Mouse (Mus musculus) midbrain, embryonic 15.5 days (tissue): ENCODE measurements at regions not wholly inside any gene's neighbourhood (a gene's known extent, or its start where the extent isn't known, plus 50 kb on each side); places are given as distances from the start of the nearest gene placed in this dataset.

Source experiments
- ATAC-seq: fragments of 200-750 bp; cut with Nextera tagmentation; replicated peaks from 2 replicates; pipeline ENCODE4 v1.8.0; 2017; ENCODE audit warnings: moderate TSS enrichment
- H3K27ac ChIP-seq: fragments of 300-500 bp; sonication (generic); 2 replicates; pipeline ENCODE4 v1.5.1; 2015; ENCODE audit warnings: mild to moderate bottlenecking, inconsistent platforms
- H3K27me3 ChIP-seq: fragments of 300-500 bp; sonication (generic); replicated peaks from 2 replicates; pipeline ENCODE4 v1.6.1; 2015; ENCODE audit warnings: inconsistent platforms
- H3K36me3 ChIP-seq: fragments of 300-500 bp; sonication (generic); replicated peaks from 2 replicates; pipeline ENCODE4 v1.6.1; 2015; ENCODE audit warnings: inconsistent platforms
- H3K4me1 ChIP-seq: fragments of 300-500 bp; sonication (generic); 2 replicates; pipeline ENCODE4 v1.6.1; 2015; ENCODE audit warnings: inconsistent platforms
- H3K4me2 ChIP-seq: fragments of 300-500 bp; sonication (generic); 2 replicates; pipeline ENCODE4 v1.6.1; 2015; ENCODE audit warnings: inconsistent platforms, mild to moderate bottlenecking, moderate library complexity
- H3K4me3 ChIP-seq: fragments of 300-500 bp; sonication (generic); 2 replicates; pipeline ENCODE4 v1.5.1; 2015; ENCODE audit warnings: mild to moderate bottlenecking, inconsistent platforms
- H3K9ac ChIP-seq: fragments of 300-500 bp; sonication (generic); 2 replicates; pipeline ENCODE4 v1.6.1; 2015; ENCODE audit warnings: mild to moderate bottlenecking, inconsistent platforms
- H3K9me3 ChIP-seq: fragments of 300-500 bp; sonication (generic); 2 replicates; pipeline ENCODE4 v1.6.1; 2016; ENCODE audit warnings: inconsistent platforms
- WGBS: fragments of 180-500 bp; shearing (Covaris S2); methylation state at CpG from one replicate; pipeline ENCODE4 v1.1.7; 2015; ENCODE audit warnings: mixed read lengths; 5-methylcytosine and 5-hydroxymethylcytosine counted together

DNA sequence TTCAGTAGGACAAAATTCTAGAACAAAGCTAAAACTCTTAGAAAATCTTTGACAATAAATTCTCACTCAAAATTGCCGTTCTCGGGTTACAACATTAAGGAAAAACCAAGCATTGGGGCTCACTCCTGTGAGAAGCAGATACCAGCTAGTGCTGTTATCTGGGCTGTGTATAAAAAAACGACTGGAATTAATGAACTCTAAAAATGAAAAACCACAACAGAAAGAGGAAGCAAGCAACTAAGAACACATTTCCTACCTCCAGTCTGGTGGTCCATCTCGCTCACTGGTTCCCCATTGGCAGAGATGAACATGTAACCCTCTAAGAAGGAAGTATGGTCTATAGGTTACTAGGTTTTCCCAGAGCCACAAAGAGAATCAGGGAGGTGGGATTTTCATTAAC lies 824.9 kb upstream of the 2610301B20Rik start:
- no peak overlapping the region for H3K27ac ChIP-seq
- H3K27me3 ChIP-seq, result no peaks in the 10 kb centered on the region
- ATAC-seq, result no peak
- no peak overlapping the region for H3K4me2 ChIP-seq
- no peaks in the 10 kb centered on the region for H3K4me1 ChIP-seq
- H3K9me3 ChIP-seq, result no peaks in the 10 kb centered on the region
- WGBS, result 76% methylated on average over 4 of the region's 4 CpGs
- H3K4me3 ChIP-seq, result no peak overlapping the region
- H3K9ac ChIP-seq, result no peak overlapping the region
- no peaks in the 10 kb centered on the region for H3K36me3 ChIP-seq

DNA sequence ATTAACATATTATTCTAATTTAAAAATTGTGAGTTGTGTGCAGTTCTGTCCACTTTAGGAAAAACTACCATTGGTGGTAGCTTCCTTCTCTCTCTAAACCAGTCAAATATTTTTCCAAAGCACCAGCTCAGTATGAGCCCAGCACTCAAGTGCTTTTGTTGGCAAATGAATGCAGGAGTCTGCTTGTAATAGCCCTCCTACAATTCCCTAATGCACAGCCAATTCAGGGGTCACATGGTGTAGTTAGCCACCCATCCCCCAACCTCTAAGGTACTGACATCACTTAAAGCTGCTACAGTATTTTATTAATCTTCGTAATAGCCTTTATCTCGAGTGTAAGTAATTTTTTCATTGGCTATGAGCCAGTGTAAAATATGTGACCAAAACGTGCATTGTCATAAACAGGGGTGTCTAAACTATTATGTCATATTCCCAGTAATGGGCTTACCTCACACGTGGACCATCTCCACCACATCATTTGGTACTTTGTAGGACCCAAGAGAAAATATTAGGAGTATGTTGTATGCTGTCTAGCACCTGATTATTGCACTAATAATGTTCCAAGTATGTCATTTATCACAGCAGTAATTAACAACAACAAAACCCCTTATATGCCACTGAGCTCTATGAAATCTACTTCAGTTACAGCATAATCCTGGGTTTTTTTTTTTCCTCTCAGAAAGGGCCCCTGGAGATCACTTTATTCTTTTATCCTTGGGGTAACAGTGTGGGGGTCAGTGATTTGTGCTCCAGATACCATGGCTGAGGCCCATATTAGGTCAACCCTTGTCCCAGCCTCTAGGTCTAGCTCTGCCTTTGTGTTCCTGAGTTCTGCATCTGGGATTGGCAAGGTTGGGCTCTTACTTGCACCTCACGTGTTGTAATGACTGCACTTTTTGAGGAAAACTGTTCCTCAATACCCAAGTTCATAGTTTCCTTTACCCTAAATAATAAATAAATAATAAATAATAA lies 822.7 kb upstream of the 2610301B20Rik start:
- Histone ChIP-seq H3K4me3 (no peak overlapping the region), H3K4me1 (no peaks in the 10 kb centered on the region), H3K9me3 (no peaks in the 10 kb centered on the region), H3K27me3 (no peaks in the 10 kb centered on the region), H3K27ac (no peak overlapping the region), H3K4me2 (no peak overlapping the region), H3K36me3 (no peaks in the 10 kb centered on the region), H3K9ac (no peak overlapping the region)
- ATAC-seq, result peak; percentile 89
- 65% methylated on average over 5 of the region's 5 CpGs for WGBS

DNA sequence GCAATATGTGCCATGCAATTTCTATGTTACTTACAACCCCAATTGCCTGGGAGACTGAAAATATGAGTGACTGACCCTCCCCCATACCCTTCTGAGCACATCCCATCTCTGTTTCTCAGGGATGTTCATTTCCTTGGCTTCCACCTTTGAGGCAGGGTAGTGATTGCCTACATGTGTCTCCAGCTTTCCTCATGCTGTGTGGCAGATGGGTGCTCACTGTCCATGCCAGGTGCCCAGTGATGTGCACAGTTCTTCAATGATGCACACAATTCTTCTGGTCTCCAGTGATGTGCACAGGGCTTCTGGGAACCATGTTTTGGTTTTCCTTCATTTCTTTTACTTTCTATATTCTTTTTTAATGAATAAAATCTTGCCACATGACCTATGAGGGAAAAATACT lies 821.4 kb upstream of the 2610301B20Rik start:
- no peaks in the 10 kb centered on the region for H3K9me3 ChIP-seq
- H3K4me2 ChIP-seq, result no peak overlapping the region
- ATAC-seq, result no peak
- H3K4me1 ChIP-seq, result no peaks in the 10 kb centered on the region
- no peak overlapping the region for H3K4me3 ChIP-seq
- no peaks in the 10 kb centered on the region for H3K36me3 ChIP-seq
- H3K27ac ChIP-seq, result no peak overlapping the region
- no peak overlapping the region for H3K9ac ChIP-seq
- H3K27me3 ChIP-seq, result no peaks in the 10 kb centered on the region

DNA sequence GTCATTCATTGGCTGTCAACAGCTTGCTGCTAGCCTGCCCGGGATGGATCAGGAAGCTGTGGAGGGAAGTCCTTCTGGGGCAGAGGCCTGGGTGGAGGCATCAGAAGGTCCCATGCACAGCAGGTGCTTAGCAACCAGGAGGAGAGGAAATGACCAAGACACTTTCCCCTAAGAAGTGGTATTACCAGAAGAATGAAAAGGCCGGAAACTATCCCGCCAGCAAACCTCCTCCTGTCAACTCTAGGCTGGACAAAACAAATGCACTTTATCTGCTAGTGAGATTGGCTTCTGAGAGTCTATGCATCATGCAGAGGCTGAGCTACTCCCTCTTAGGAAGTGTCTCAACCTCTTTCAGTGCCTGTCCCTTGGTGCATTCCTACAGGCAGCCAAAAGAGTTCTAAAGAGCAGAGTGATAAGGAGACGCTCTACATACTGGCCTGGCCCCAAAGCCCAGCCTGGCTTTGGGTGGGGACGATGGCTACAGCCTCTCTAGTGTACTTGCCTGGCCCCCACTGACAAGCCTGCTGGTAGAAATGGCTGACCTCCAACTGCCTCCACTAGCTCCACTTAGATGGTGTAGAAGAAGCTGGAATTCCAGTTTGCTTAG lies 801.7 kb upstream of the 2610301B20Rik start:
- no peak overlapping the region for H3K9ac ChIP-seq
- H3K4me3 ChIP-seq, result no peak overlapping the region
- H3K9me3 ChIP-seq, result no peaks in the 10 kb centered on the region
- H3K36me3 ChIP-seq, result no peaks in the 10 kb centered on the region
- no peaks in the 10 kb centered on the region for H3K4me1 ChIP-seq
- no peak for ATAC-seq
- no peak overlapping the region for H3K4me2 ChIP-seq
- H3K27me3 ChIP-seq, result no peaks in the 10 kb centered on the region
- 82% methylated on average over 5 of the region's 5 CpGs for WGBS
- no peak overlapping the region for H3K27ac ChIP-seq

DNA sequence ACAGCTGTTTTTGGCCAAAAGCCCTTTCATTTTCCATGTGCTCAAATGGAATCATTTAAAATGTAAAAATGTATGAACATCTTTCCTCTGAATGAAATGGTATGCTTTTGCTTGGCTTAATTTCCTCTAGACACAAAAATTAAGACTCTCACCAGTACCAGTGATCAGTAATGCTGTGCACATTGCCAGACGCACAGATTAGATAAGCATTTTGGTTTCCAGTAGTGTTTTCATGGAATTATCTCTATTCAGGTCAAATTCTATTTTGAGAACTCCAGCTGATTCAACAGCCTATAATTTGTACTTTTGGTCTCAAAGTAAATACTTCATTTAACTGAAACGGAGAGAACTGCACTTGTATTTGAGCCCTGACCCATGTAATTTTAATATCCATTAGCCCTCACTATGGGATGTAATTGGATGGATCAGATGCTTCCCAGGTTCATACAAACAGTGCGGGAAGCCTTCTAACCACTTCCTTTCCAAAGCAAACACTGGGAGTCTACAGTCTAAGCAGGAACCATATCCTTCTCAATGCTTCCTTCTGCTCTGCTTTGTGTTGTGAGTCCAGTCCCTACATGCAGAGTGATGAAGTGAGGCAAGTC lies 794.6 kb upstream of the 2610301B20Rik start:
- Histone ChIP-seq H3K27ac (no peak overlapping the region), H3K4me3 (no peak overlapping the region), H3K4me2 (no peak overlapping the region), H3K9me3 (no peaks in the 10 kb centered on the region), H3K9ac (no peak overlapping the region), H3K27me3 (no peaks in the 10 kb centered on the region), H3K36me3 (no peaks in the 10 kb centered on the region), H3K4me1 (no peaks in the 10 kb centered on the region)
- 69% methylated on average over 3 of the region's 3 CpGs for WGBS
- ATAC-seq, result no peak

DNA sequence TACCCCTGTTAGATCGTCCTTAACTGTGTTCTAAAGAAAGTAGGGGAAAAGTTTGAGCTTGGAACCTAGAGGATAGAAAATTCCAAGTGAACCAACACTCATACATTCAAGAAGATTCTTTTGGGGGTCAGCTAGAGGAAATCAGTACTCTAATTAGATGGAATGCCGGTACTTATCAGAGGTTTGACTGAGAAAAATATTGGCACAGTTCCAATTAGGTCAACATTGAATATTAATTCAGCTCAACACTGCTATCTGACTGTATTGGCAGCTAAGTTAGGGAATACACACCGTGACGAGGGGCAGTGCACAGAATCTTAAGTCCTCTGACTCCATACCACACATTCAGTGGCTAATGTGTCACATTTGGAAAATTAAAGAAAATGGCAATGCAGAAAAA lies 759.5 kb upstream of the 2610301B20Rik start:
- H3K27ac ChIP-seq, result no peak overlapping the region
- no peak for ATAC-seq
- H3K9ac ChIP-seq, result no peak overlapping the region
- no peaks in the 10 kb centered on the region for H3K9me3 ChIP-seq
- no peaks in the 10 kb centered on the region for H3K36me3 ChIP-seq
- H3K4me2 ChIP-seq, result no peak overlapping the region
- no peak overlapping the region for H3K4me3 ChIP-seq
- 55% methylated on average over 4 of the region's 4 CpGs for WGBS
- no peaks in the 10 kb centered on the region for H3K4me1 ChIP-seq
- no peaks in the 10 kb centered on the region for H3K27me3 ChIP-seq

DNA sequence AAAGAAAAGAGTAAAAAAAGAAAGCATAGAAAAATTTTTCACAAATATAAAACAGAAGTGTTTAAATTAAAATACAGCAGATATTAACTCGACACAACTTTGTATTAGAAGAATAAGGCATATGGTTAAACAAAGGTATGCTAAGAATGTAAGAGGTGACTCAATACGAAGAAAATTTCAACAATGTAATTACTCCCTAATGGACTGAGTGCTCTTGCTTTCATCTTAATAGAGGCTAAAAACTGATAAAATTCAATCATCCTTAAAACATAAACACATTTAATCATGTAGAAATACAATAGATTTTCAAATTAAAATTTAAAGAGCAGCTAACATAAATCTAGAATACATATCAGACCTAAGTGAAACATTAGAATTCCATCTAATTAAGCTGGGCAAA lies 756.3 kb upstream of the 2610301B20Rik start:
- no peak overlapping the region for H3K4me2 ChIP-seq
- H3K9ac ChIP-seq, result no peak overlapping the region
- H3K9me3 ChIP-seq, result no peaks in the 10 kb centered on the region
- H3K27ac ChIP-seq, result no peak overlapping the region
- H3K4me1 ChIP-seq, result no peaks in the 10 kb centered on the region
- no peaks in the 10 kb centered on the region for H3K36me3 ChIP-seq
- H3K4me3 ChIP-seq, result no peak overlapping the region
- no peaks in the 10 kb centered on the region for H3K27me3 ChIP-seq
- 79% methylated on average over 2 of the region's 2 CpGs for WGBS
- no peak for ATAC-seq

DNA sequence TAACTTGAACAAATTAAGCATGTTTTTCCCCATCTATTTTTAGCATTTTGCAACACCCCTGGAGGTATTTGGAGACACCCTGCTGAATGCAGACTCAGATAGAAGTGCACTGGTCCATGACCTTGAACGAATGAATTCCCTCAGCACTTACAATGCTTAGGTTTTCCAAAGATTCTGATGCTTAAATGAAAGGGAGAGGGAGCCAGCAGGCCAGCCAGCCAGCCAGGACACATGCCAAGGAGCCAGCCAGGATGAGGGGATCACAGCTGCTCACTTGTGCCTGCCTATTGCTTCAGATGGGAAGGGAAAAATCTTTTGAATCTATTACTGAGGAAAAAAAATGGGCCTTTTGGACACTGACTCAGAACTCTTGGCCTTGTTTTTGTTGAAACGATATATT lies 750.0 kb upstream of the 2610301B20Rik start:
- WGBS, result 41% methylated on average over 2 of the region's 2 CpGs
- peak; percentile 65 for ATAC-seq
- Histone ChIP-seq H3K27me3 (no peaks in the 10 kb centered on the region), H3K4me3 (no peak overlapping the region), H3K9ac (no peak overlapping the region), H3K4me1 (no peaks in the 10 kb centered on the region), H3K9me3 (no peaks in the 10 kb centered on the region), H3K36me3 (no peaks in the 10 kb centered on the region), H3K27ac (no peak overlapping the region), H3K4me2 (no peak overlapping the region)

DNA sequence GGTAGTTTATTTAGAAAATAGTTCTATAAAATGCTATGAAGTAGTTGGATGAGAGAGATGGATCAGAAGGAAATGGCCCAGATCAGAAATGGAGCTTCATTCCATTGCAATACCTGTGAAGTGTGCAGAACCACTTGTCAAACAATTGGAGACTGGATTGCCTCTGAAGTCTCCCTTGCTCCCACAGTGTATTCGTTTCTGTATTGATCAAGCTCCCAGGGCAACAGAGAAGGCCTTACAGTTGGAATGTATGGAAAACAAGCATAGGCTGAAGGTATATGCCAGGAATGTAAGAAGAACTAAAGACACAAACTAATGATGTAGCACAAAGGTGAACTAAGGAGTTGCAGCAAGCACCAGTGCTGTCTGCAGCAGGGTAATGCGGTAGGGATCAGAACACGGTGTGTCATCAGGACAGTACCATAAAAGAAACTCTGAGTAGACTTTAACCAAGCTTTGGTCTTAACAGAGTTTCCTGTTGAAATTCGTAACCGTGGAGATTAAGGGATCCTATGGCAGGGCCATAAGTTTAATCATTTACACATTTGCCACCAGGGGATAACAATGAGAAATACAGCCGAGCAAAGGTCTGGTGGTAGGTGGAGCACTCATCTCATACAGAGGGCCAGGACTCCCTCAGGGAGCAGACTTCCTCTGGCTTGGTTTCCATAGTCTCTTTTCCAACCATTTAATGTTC lies 732.9 kb upstream of the 2610301B20Rik start:
- Histone ChIP-seq H3K9me3 (no peaks in the 10 kb centered on the region), H3K36me3 (no peaks in the 10 kb centered on the region), H3K4me1 (no peaks in the 10 kb centered on the region), H3K4me3 (no peak overlapping the region), H3K4me2 (no peak overlapping the region), H3K9ac (no peak overlapping the region), H3K27ac (no peak overlapping the region), H3K27me3 (no peaks in the 10 kb centered on the region)
- ATAC-seq, result no peak
- WGBS, result 80% methylated on average over 6 of the region's 6 CpGs

DNA sequence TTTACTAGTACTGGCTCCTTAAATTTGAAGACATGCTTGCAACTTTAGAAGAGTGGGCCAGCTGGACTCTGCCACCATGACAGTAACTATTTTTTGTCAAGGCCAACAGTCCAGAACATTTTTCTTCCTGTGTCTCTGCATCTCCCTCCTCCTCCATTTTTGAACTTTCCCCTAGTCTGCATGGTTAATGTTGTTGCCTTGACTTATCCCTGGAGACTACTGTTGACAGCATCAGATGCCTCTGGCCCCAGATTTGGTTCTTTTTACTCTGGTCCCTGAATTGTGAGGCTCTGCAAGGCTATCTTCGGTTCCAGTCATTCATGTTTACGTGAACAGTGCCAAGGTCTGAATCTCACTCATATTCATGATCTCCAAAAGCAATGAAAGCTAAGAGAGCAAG lies 724.4 kb upstream of the 2610301B20Rik start:
- 80% methylated on average over 2 of the region's 2 CpGs for WGBS
- Histone ChIP-seq H3K4me2 (no peak overlapping the region), H3K4me3 (no peak overlapping the region), H3K27me3 (no peaks in the 10 kb centered on the region), H3K4me1 (no peaks in the 10 kb centered on the region), H3K9ac (no peak overlapping the region), H3K27ac (no peak overlapping the region), H3K36me3 (no peaks in the 10 kb centered on the region), H3K9me3 (no peaks in the 10 kb centered on the region)
- ATAC-seq, result no peak

DNA sequence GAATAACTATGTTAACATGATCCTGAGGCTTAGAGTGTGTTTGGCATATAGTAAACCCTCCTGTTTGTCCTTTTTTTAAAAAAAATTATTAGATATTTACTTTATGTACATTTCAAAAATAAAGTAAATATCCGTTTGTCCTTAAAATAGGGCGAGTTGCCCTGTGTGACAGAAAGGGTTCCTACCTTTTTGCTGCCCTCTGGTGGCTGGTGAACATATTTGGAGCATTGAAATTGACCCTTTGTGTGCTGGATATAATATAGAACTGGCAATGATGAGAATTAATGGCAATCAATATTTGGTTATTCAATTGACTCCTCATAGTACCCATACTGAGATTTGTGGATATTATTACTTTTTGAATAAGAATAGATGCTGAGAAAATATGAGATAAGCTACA lies 723.8 kb upstream of the 2610301B20Rik start:
- no peaks in the 10 kb centered on the region for H3K9me3 ChIP-seq
- no peaks in the 10 kb centered on the region for H3K27me3 ChIP-seq
- no peak overlapping the region for H3K4me3 ChIP-seq
- H3K4me1 ChIP-seq, result no peaks in the 10 kb centered on the region
- no peaks in the 10 kb centered on the region for H3K36me3 ChIP-seq
- no peak for ATAC-seq
- H3K9ac ChIP-seq, result no peak overlapping the region
- 18% methylated on average over 2 of the region's 2 CpGs for WGBS
- H3K27ac ChIP-seq, result no peak overlapping the region
- no peak overlapping the region for H3K4me2 ChIP-seq

DNA sequence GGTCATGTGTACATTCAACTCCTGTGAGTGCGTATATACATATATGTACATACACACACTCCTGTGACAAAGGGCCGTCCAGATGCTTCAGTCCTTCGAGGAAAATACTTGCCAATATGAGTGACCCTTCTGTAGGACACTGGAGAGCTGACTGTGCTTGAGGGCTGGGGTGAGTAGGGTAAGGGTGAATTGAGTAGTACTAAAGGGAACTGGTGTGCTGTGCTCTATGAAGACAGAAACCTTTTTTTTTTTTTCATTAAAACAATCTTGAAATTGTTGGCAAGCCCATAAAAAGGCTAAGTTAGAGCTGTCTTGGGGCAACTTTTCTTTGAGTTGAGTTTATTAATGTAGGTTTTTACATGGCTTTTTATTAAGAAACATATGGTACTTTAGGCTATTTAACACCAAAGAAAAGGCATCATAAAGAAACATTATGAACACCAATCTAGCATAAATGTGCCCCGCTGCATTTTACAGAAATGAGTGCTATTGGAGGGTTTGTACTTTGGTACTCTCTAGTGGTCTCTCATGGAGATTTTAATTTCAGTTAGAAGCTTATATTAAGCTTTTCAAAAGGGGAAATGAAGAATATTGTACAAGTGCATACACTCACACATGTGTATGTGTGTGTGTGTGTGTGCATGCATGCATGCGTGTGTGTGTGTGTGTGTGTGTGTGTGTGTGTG lies 718.5 kb upstream of the 2610301B20Rik start:
- no peak overlapping the region for H3K4me2 ChIP-seq
- H3K36me3 ChIP-seq, result no peaks in the 10 kb centered on the region
- no peak overlapping the region for H3K9ac ChIP-seq
- ATAC-seq, result no peak
- H3K4me1 ChIP-seq, result no peaks in the 10 kb centered on the region
- H3K4me3 ChIP-seq, result no peak overlapping the region
- no peak overlapping the region for H3K27ac ChIP-seq
- no peaks in the 10 kb centered on the region for H3K27me3 ChIP-seq
- 93% methylated on average over 5 of the region's 5 CpGs for WGBS
- no peaks in the 10 kb centered on the region for H3K9me3 ChIP-seq
